In genomic region chr8:104127160-104127883, GRCm38 (mm10) we compare ENCODE assay signal across 11 mouse cellular contexts. TPM values are rescaled to one million over a fixed set of nuclear protein-coding genes. Genes with fewer than 3 reads are reported as not detected.
DNase-seq lines count a peak whose midpoint lies in the region; ATAC-seq and TF ChIP-seq lines count a peak whose summit lies in the region.
"Had no signal": no experiment of that assay in that cellular context is flagged by ENCODE, and none has a peak within 500 bp of the region (broad histone marks: within the 10 kb centered on the region; RNA-seq: fewer than 3 reads in every experiment).

No protein-coding gene starts in this region.

- peaks cover 3% of the 10 kb centered on the region; the same call in 1 of the 2 replicates for H3K36me3 ChIP-seq in heart, embryonic 16.5 days (ENCODE audit: control insufficient read depth, insufficient read depth)
- H3K36me3 ChIP-seq in liver, embryonic 11.5 days (ENCODE audit: control insufficient read depth, insufficient read depth, low read length) = no peaks in the 10 kb centered on the region
- no peaks in the 10 kb centered on the region for H3K36me3 ChIP-seq in intestine, embryonic 15.5 days
- H3K36me3 ChIP-seq: liver, embryonic 13.5 days; midbrain, embryonic 12.5 days had no signal

- 0 out of 2 replicates have a peak overlapping the region, but pooled peaks have one; percentile 6 for H3K4me2 ChIP-seq in heart, embryonic 16.5 days (ENCODE audit: low read depth, low read length)
- H3K4me2 ChIP-seq in liver, embryonic 11.5 days = no peak overlapping the region
- H3K4me2 ChIP-seq in intestine, embryonic 15.5 days (replicated peaks) = no peak overlapping the region
- H3K4me2 ChIP-seq: liver, embryonic 13.5 days; midbrain, embryonic 12.5 days had no signal

- H3K4me1 ChIP-seq in heart, embryonic 16.5 days (ENCODE audit: control insufficient read depth, insufficient read depth, low read length) = no peaks in the 10 kb centered on the region; the same call in 1 of the 2 replicates
- peaks cover 4% of the 10 kb centered on the region; the same call in 1 of the 2 replicates for H3K4me1 ChIP-seq in cortical plate, adult 2 months (ENCODE audit: control insufficient read depth, insufficient read depth, low read length)
- no peaks in the 10 kb centered on the region for H3K4me1 ChIP-seq in liver, embryonic 11.5 days (replicated peaks; ENCODE audit: control insufficient read depth, insufficient read depth, low read length)
- H3K4me1 ChIP-seq in intestine, embryonic 15.5 days (replicated peaks) = no peaks in the 10 kb centered on the region
- H3K4me1 ChIP-seq: liver, embryonic 13.5 days; midbrain, embryonic 12.5 days had no signal

- TF ChIP-seq CTCF in cortical plate, adult 2 months (IDR thresholded peaks at IDR 0.05; ENCODE audit: extremely low read depth, insufficient read depth, low read length) = no peak

- H3K9me3 ChIP-seq in heart, embryonic 16.5 days (replicated peaks; ENCODE audit: control insufficient read depth, low read length) = no peaks in the 10 kb centered on the region
- H3K9me3 ChIP-seq in liver, embryonic 11.5 days (ENCODE audit: control insufficient read depth, low read length) = no peaks in the 10 kb centered on the region
- no peaks in the 10 kb centered on the region for H3K9me3 ChIP-seq in intestine, embryonic 15.5 days
- H3K9me3 ChIP-seq: liver, embryonic 13.5 days; midbrain, embryonic 12.5 days had no signal

- ATAC-seq in heart, embryonic 16.5 days (replicated peaks; ENCODE audit: extremely low read depth, insufficient read depth, low FRiP score) = peak; percentile 73; the same call in 1 of the 2 replicates
- ATAC-seq in liver, embryonic 11.5 days (replicated peaks; ENCODE audit: low FRiP score) = no peak
- ATAC-seq in intestine, embryonic 15.5 days = no peak

- WGBS in heart, embryonic 16.5 days = 56% methylated on average over 4 of the region's 4 CpGs
- WGBS in liver, embryonic 11.5 days = 69% methylated on average over 4 of the region's 4 CpGs
- 65% methylated on average over 4 of the region's 4 CpGs for WGBS in intestine, embryonic 15.5 days

- no peak for DNase-seq in heart, adult 8-10 months (ENCODE audit: low spot score)
- peak; percentile 29 to 72 for DNase-seq in layer of hippocampus, postnatal 14 days (ENCODE audit: low spot score in 2 of 2)
- peak; percentile 55 for DNase-seq in right cerebral cortex, postnatal 25 days
- no peak for DNase-seq in testis, postnatal 10 days (ENCODE audit: low spot score)
- DNase-seq in liver, embryonic 11.5 days (ENCODE audit: low spot score) = no peak
- DNase-seq: liver, embryonic 13.5 days had no signal

- H3K27me3 ChIP-seq in heart, embryonic 16.5 days (ENCODE audit: control insufficient read depth, insufficient read depth, low read length) = no peaks in the 10 kb centered on the region
- H3K27me3 ChIP-seq in liver, embryonic 11.5 days (replicated peaks; ENCODE audit: control insufficient read depth, insufficient read depth, low read length) = no peaks in the 10 kb centered on the region
- no peaks in the 10 kb centered on the region for H3K27me3 ChIP-seq in intestine, embryonic 15.5 days (replicated peaks)
- H3K27me3 ChIP-seq: liver, embryonic 13.5 days; midbrain, embryonic 12.5 days had no signal

- no peak overlapping the region for H3K9ac ChIP-seq in heart, embryonic 16.5 days (ENCODE audit: low read length)
- H3K9ac ChIP-seq in liver, embryonic 11.5 days (ENCODE audit: low read depth, low read length) = no peak overlapping the region
- H3K9ac ChIP-seq in intestine, embryonic 15.5 days = no peak overlapping the region
- H3K9ac ChIP-seq: liver, embryonic 13.5 days; midbrain, embryonic 12.5 days had no signal

- H3K4me3 ChIP-seq in heart, embryonic 16.5 days (ENCODE audit: low read length) = no peak overlapping the region
- no peak overlapping the region for H3K4me3 ChIP-seq in cortical plate, adult 2 months (ENCODE audit: insufficient read depth, low read length)
- H3K4me3 ChIP-seq in liver, embryonic 11.5 days (ENCODE audit: low read depth, low read length) = no peak overlapping the region
- H3K4me3 ChIP-seq in intestine, embryonic 15.5 days (replicated peaks) = no peak overlapping the region
- H3K4me3 ChIP-seq: liver, embryonic 13.5 days; midbrain, embryonic 12.5 days had no signal

- TF ChIP-seq POLR2A in cortical plate, adult 2 months (IDR thresholded peaks at IDR 0.05; ENCODE audit: extremely low read depth, insufficient read depth, low read length) = no peak

- peak overlapping the region; percentile 33; the same call in 1 of the 2 replicates for H3K27ac ChIP-seq in heart, embryonic 16.5 days (ENCODE audit: low read length)
- H3K27ac ChIP-seq in cortical plate, adult 2 months (ENCODE audit: insufficient read depth, low read length) = peak overlapping the region; percentile 32; the same call in 1 of the 2 replicates
- no peak overlapping the region for H3K27ac ChIP-seq in liver, embryonic 11.5 days (ENCODE audit: low read depth, low read length)
- H3K27ac ChIP-seq in intestine, embryonic 15.5 days = no peak overlapping the region
- H3K27ac ChIP-seq: liver, embryonic 13.5 days; midbrain, embryonic 12.5 days had no signal

RNA-seq across cellular contexts. Expression of gene Cdh5, which starts 25.9 kb away (rescaled TPM):
- polyA plus RNA-seq in heart, embryonic 16.5 days (2015; fragmentation: Nextera tagmentation; extraction: Ambion mirVana) = 48.8 and 51.0 TPM in 2 replicates
- 100 to 1,000 TPM in 3 of 4 experiments, 10 to 100 TPM in 1; 92.8 to 120 (median 112) TPM for total RNA-seq in heart, adult 8-10 months (2022)
- polyA plus RNA-seq in cortical plate, adult 2 months (2012; rRNA removed) = 11.7 and 11.8 TPM in 2 replicates
- total RNA-seq in layer of hippocampus, postnatal 14 days (2021) = 10 to 100 TPM; 12.4 to 14.9 TPM
- polyA plus RNA-seq in liver, embryonic 11.5 days (2014; fragmentation: Nextera tagmentation; extraction: Ambion mirVana) = 17.1 and 19.3 TPM in 2 replicates
- 25.3 and 26.0 TPM in 2 replicates for polyA plus RNA-seq in intestine, embryonic 15.5 days (2015; fragmentation: Nextera tagmentation; extraction: Ambion mirVana)
- total RNA-seq: common myeloid progenitor, adult 5-6 weeks had no signal

RNA-seq across cellular contexts. Expression of gene Bean1, which starts 42.9 kb away (rescaled TPM):
- 0.76 and 0.94 TPM in 2 replicates for polyA plus RNA-seq in heart, embryonic 16.5 days (2015; fragmentation: Nextera tagmentation; extraction: Ambion mirVana)
- 1 to 10 TPM in 3 of 4 experiments, under 1 TPM in 1; 0.59 to 2.0 (median 1.3) TPM for total RNA-seq in heart, adult 8-10 months (2022)
- polyA plus RNA-seq in cortical plate, adult 2 months (2012; rRNA removed) = 24.7 and 25.0 TPM in 2 replicates
- 10 to 100 TPM in 1 of 2 experiments, 1 to 10 TPM in 1; 9.0 to 10.7 TPM for total RNA-seq in layer of hippocampus, postnatal 14 days (2021)
- polyA plus RNA-seq in liver, embryonic 11.5 days (2014; fragmentation: Nextera tagmentation; extraction: Ambion mirVana) = 0.09 and 0.10 TPM in 2 replicates
- 1.00 and 1.3 TPM in 2 replicates for polyA plus RNA-seq in intestine, embryonic 15.5 days (2015; fragmentation: Nextera tagmentation; extraction: Ambion mirVana)
- total RNA-seq: common myeloid progenitor, adult 5-6 weeks had no signal
- polyA plus RNA-seq: liver, embryonic 13.5 days had no signal

Comparison
In these comparisons a context has a peak if more than half of its experiments do, and no peak if none do; other contexts are left out.
1. H3K27ac ChIP-seq: peak in heart, embryonic 16.5 days (single experiment) and cortical plate, adult 2 months (single experiment); none in liver, embryonic 11.5 days (single experiment) and intestine, embryonic 15.5 days (single experiment).
2. DNase-seq: peak in layer of hippocampus, postnatal 14 days (2 of 2) and right cerebral cortex, postnatal 25 days (single experiment); none in heart, adult 8-10 months (single experiment), testis, postnatal 10 days (single experiment) and liver, embryonic 11.5 days (single experiment).
3. RNA of gene Bean1, which starts 42.9 kb away (polyA plus RNA-seq): 24.7 to 25.0 TPM in cortical plate, adult 2 months; 1.00 to 1.3 TPM in intestine, embryonic 15.5 days, 0.76 to 0.94 TPM in heart, embryonic 16.5 days and 0.09 to 0.10 TPM in liver, embryonic 11.5 days; every median in the first group is over 10 times any median in the second.